Mouse (Mus musculus) heart, adult 18-20 months (tissue): ENCODE results near the gene Gm21988. TPM values are rescaled to one million over a fixed set of nuclear protein-coding genes. Genes with fewer than 3 reads are reported as not detected.
A peak's percentile ranks its signal among the peaks of the same experiment; 100 is the strongest.

Source experiments
- DNase-seq, 2 experiments: peaks; one replicate each; pipeline ENCODE4 v3.0.0; 2021 to 2022; ENCODE audit warnings: mixed read lengths in 1 of 2
- total RNA-seq, 2 experiments: library from RNA; stranded (reverse); gene quantifications; 2 replicates each; pipeline ENCODE4 v1.2.3; 2021

The Gm21988 gene
- total RNA-seq, 2 experiments from 2014 or later = 2.7 TPM

- no peak for DNase-seq
Measured at GRCm38 (mm10) chr11:70218039-70218438, 21.6 kb downstream of the Gm21988 start.

GRCm38 (mm10) chr11:70216103-70216502 is 23.5 kb downstream of the Gm21988 start:
- no peak for DNase-seq

GRCm38 (mm10) chr11:70215301-70215700 is 24.3 kb downstream of the Gm21988 start:
- DNase-seq = no peak

GRCm38 (mm10) chr11:70214856-70215209 is 24.8 kb downstream of the Gm21988 start:
- no peak for DNase-seq

GRCm38 (mm10) chr11:70214191-70214855 is 25.3 kb downstream of the Gm21988 start:
- peak in 1 of 2 experiments; percentile 55 for DNase-seq

- no peak for DNase-seq
Measured at GRCm38 (mm10) chr11:70213736-70214135, 25.9 kb downstream of the Gm21988 start.

GRCm38 (mm10) chr11:70212896-70213295 is 26.7 kb downstream of the Gm21988 start:
- DNase-seq = peak; percentile 79 to 88

- DNase-seq = peak in 1 of 2 experiments; percentile 20
Measured at GRCm38 (mm10) chr11:70212423-70212822, 27.2 kb downstream of the Gm21988 start, which contains the start of gene Slc16a11. Gene Slc16a11, plus strand, starts transcription at chr11:70212752.

- DNase-seq = no peak
Measured at GRCm38 (mm10) chr11:70211972-70212371, 27.7 kb downstream of the Gm21988 start.

GRCm38 (mm10) chr11:70210681-70211080 is 28.9 kb downstream of the Gm21988 start:
- DNase-seq = no peak

GRCm38 (mm10) chr11:70208778-70209388 is 30.7 kb downstream of the Gm21988 start:
- no peak for DNase-seq

GRCm38 (mm10) chr11:70207283-70207682 is 32.3 kb downstream of the Gm21988 start:
- peak in 1 of 2 experiments; percentile 52 for DNase-seq

- no peak for DNase-seq
Measured at GRCm38 (mm10) chr11:70206801-70207200, 32.8 kb downstream of the Gm21988 start.

- DNase-seq = peak; percentile 80 to 91
Measured at GRCm38 (mm10) chr11:70201691-70202090, 37.9 kb downstream of the Gm21988 start.

- DNase-seq = no peak
Measured at GRCm38 (mm10) chr11:70200036-70200608, 39.5 kb downstream of the Gm21988 start.

- no peak for DNase-seq
Measured at GRCm38 (mm10) chr11:70199107-70199506, 40.5 kb downstream of the Gm21988 start.

GRCm38 (mm10) chr11:70198332-70198731 is 41.3 kb downstream of the Gm21988 start:
- DNase-seq = no peak

GRCm38 (mm10) chr11:70193354-70194285 is 46.0 kb downstream of the Gm21988 start:
- no peak for DNase-seq

- DNase-seq = no peak
Measured at GRCm38 (mm10) chr11:70192157-70192556, 47.5 kb downstream of the Gm21988 start.

- DNase-seq = no peak
Measured at GRCm38 (mm10) chr11:70191188-70191587, 48.4 kb downstream of the Gm21988 start.

- no peak for DNase-seq
Measured at GRCm38 (mm10) chr11:70189319-70190134, 50.1 kb downstream of the Gm21988 start.
